Mouse (Mus musculus) kidney, embryonic 16.5 days (tissue): Measurements from ENCODE around the gene Cnmd. TPM values are rescaled to one million over a fixed set of nuclear protein-coding genes. Genes with fewer than 3 reads are reported as not detected.

Experiments used
- ATAC-seq: fragments of 200-750 bp; cut with Nextera tagmentation; 2 replicates; pipeline ENCODE4 v1.8.0; 2017; ENCODE audit warnings: moderate TSS enrichment; ENCODE audit not compliant: low FRiP score, low TSS enrichment
- H3K27ac ChIP-seq: fragments of 300-500 bp; sonication (generic); 2 replicates; pipeline ENCODE4 v1.5.1; 2014; ENCODE audit warnings: low read length
- H3K27me3 ChIP-seq: fragments of 300-500 bp; sonication (generic); 2 replicates; pipeline ENCODE4 v1.6.1; 2014; ENCODE audit warnings: low read length, control low read depth, mixed read lengths; ENCODE audit not compliant: insufficient read depth
- H3K36me3 ChIP-seq: fragments of 300-500 bp; sonication (generic); 2 replicates; pipeline ENCODE4 v1.6.1; 2014; ENCODE audit warnings: low read length, control low read depth, mixed read lengths; ENCODE audit not compliant: insufficient read depth
- H3K4me1 ChIP-seq: fragments of 300-500 bp; sonication (generic); 2 replicates; pipeline ENCODE4 v1.6.1; 2014; ENCODE audit warnings: low read length, control low read depth, mixed read lengths; ENCODE audit not compliant: insufficient read depth
- H3K4me2 ChIP-seq: fragments of 300-500 bp; sonication (generic); replicated peaks from 2 replicates; pipeline ENCODE4 v1.6.1; 2014; ENCODE audit warnings: low read depth, low read length
- H3K4me3 ChIP-seq: fragments of 300-500 bp; sonication (generic); 2 replicates; pipeline ENCODE4 v1.5.1; 2014; ENCODE audit warnings: mild to moderate bottlenecking, low read length
- H3K9ac ChIP-seq: fragments of 300-500 bp; sonication (generic); replicated peaks from 2 replicates; pipeline ENCODE4 v1.6.1; 2014; ENCODE audit warnings: low read length
- H3K9me3 ChIP-seq: fragments of 300-500 bp; sonication (generic); 2 replicates; pipeline ENCODE4 v1.6.1; 2016; ENCODE audit warnings: low read length, control low read depth
- WGBS: fragments of 180-500 bp; shearing (Covaris S2); extraction: QIAGEN DNeasy Blood & Tissue Kit; methylation state at CpG from one replicate; pipeline ENCODE4 v1.1.7; 2014; 5-methylcytosine and 5-hydroxymethylcytosine counted together
- polyA plus RNA-seq: library from polyadenylated mRNA; unstranded; fragments of >200 nt; fragmentation: Nextera tagmentation; extraction: Ambion mirVana; gene quantifications from 2 replicates; pipeline ENCODE4 v1.2.1, GENCODE M21; 2015

Cnmd gene
- 2.0 and 2.6 TPM in 2 replicates for polyA plus RNA-seq

DNA sequence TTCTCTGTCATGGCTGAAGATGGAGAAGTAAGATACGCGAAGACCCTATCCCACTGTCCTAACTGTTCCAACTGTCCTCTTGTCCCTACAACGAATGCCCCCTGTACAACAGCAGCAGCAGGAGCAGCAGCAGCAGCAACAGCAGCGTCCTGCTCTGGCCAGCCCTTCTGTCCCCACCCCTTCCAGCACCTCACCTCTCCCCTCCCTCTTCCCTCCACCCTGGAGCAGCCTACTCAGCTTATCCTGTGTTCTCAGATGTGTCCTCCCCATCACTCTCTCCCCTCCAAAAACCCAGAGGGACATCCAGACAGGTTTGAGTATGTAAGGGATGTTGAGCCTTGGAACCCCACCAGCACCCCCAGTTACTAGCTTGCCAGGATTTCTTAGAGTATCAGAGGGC, at the start of gene Cnmd:
Gene Cnmd, minus strand, starts transcription at position 170 of the 400 bp plus-strand sequence.
- ATAC-seq = no peak
- Histone ChIP-seq H3K36me3 (no peaks in the 10 kb centered on the region), H3K4me1 (peaks cover 12% of the 10 kb centered on the region; the same call in 1 of the 2 replicates), H3K4me3 (peak within 1 kb of the TSS; percentile 33), H3K9ac (peak within 1 kb of the TSS; percentile 31), H3K4me2 (peak within 1 kb of the TSS; percentile 51), H3K9me3 (no peaks in the 10 kb centered on the region), H3K27me3 (0 out of 2 replicates have a peak, but pooled peaks cover 3% of the 10 kb centered on the region), H3K27ac (no peak within 1 kb of the TSS)
- WGBS = 62% methylated on average over 4 of the region's 4 CpGs

DNA sequence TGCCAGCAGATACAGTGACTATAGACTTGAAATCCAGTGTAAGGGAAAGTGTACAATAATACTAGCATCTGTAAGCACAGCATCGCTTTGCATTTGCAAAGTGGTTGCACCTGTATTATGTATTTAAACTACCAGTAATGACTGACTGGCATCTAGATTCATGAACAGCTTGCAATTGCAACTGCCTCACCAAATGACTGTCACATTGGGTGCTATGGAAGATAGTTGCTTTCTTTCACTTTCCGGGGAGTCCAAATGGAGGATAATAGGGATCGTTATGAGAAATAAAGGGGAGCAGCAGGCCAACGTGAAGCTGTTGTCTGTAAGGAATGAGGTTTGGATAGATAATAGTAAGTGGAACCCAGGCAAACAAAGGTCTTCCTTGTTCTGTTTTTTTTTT, 49.3 kb upstream of the Cnmd start:
- H3K27me3 ChIP-seq = no peaks in the 10 kb centered on the region
- no peak overlapping the region for H3K4me2 ChIP-seq
- WGBS = 74% methylated on average over 4 of the region's 4 CpGs
- no peak overlapping the region for H3K9ac ChIP-seq
- H3K4me1 ChIP-seq = no peaks in the 10 kb centered on the region
- no peak for ATAC-seq
- no peak overlapping the region for H3K27ac ChIP-seq
- H3K36me3 ChIP-seq = no peaks in the 10 kb centered on the region
- H3K4me3 ChIP-seq = no peak overlapping the region
- H3K9me3 ChIP-seq = no peaks in the 10 kb centered on the region

DNA sequence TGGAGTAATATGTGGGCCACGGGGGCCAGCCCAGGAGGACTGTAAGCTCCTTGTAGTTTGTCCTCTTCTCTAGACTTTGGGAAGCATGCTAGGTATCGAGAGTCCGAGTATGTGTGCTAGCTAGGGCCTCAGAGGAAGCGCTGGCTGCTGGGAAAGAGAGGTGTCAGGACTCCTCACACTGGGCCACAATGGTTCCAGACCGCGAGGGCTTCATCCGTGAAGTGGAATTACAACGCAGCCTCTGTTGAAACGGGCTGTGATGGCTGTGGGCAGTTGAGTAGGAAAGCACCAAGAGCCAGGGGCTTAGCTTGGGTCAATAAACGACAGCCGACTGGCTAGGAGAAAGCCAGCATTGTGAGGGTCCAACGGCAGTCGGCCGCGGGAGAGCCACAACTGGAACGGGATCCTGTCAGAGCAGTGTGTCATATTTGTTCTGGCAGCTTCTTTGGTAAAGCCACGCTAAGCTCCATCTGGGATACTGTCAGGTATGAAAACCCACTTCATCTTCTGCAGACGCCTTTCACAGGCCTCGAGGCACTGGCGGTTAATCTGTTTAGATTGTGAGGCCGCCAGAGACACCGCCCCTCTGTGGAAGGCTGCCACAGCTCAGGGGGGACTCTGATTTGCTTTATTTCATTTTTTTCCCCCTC, 41.7 kb upstream of the Cnmd start:
- no peaks in the 10 kb centered on the region for H3K36me3 ChIP-seq
- H3K9me3 ChIP-seq = no peaks in the 10 kb centered on the region
- H3K4me1 ChIP-seq = no peaks in the 10 kb centered on the region

DNA sequence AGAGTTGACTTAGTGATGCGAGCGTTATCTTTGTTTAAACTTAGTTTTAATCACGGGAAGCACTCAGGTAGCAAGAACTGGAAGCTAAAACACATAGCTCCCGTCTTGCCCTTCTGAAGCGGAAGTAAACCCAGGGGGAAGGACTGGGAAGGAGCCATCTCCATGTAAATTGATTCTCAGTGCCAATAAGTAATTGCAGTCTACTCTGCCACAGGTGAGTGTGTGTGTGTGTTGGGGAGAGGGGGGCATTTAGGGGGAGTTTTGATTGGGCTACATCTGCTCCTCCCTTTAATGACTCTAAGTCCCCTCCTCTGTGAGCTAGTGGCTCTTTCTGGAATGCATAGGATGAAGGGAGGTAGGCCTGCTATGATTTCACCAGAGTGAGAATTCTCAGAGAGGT, 39.6 kb upstream of the Cnmd start:
- Histone ChIP-seq H3K9me3 (no peaks in the 10 kb centered on the region), H3K4me1 (no peaks in the 10 kb centered on the region), H3K36me3 (no peaks in the 10 kb centered on the region), H3K27ac (no peak overlapping the region), H3K9ac (no peak overlapping the region), H3K4me2 (no peak overlapping the region), H3K27me3 (no peaks in the 10 kb centered on the region), H3K4me3 (no peak overlapping the region)
- WGBS = 55% methylated on average over 5 of the region's 5 CpGs
- ATAC-seq = no peak

More for the DNA sequence above, 41.7 kb upstream of the Cnmd start:
- no peak for ATAC-seq
- no peak overlapping the region for H3K27ac ChIP-seq
- H3K27me3 ChIP-seq = no peaks in the 10 kb centered on the region
- no peak overlapping the region for H3K4me2 ChIP-seq
- no peak overlapping the region for H3K9ac ChIP-seq
- 84% methylated on average over 22 of the region's 22 CpGs for WGBS
- H3K4me3 ChIP-seq = no peak overlapping the region

DNA sequence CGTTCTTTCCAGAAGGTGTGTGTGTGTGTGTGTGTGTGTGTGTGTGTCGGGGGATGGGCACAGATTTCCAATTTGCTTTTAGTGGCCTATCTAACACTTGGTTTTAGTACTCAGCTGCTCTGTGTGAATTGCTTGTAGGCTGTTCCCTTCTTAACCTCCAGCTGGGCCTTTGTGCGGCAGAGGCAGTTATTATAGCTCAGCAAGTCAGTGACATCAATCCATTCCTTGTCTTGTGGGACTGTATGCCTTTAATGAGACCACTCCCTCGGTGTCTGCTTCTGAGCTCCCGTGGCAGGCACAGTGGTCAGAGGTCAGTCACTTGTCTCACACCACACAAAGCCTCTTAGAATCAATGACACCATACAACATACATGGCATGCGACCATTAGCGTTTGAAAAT, 39.1 kb upstream of the Cnmd start:
- ATAC-seq = no peak
- Histone ChIP-seq H3K27ac (no peak overlapping the region), H3K4me2 (no peak overlapping the region), H3K9me3 (no peaks in the 10 kb centered on the region), H3K4me3 (no peak overlapping the region), H3K9ac (no peak overlapping the region), H3K27me3 (no peaks in the 10 kb centered on the region), H3K36me3 (no peaks in the 10 kb centered on the region), H3K4me1 (no peaks in the 10 kb centered on the region)
- WGBS = 47% methylated on average over 7 of the region's 7 CpGs

DNA sequence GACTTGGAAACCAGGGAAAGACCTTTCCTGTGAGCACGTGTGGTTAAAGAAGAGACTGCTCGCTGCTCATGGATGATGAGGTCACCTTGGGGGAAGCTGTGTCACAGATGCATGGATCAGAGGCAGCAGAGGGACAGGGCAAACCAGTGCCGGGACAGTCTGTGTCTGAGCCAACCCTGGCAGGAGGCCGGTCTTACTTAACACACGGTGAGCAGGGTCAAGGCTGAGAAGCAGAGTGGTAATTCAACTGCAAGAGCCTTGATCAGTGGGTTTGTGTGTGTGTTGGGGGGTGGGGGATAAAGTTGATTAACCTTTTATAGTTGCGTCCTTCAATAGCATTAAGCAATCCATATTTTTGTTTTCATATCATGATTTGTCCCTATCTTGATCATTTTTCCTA, 37.4 kb upstream of the Cnmd start:
- Histone ChIP-seq H3K36me3 (no peaks in the 10 kb centered on the region), H3K4me2 (no peak overlapping the region), H3K9ac (no peak overlapping the region), H3K4me3 (no peak overlapping the region), H3K27ac (no peak overlapping the region), H3K9me3 (no peaks in the 10 kb centered on the region), H3K4me1 (no peaks in the 10 kb centered on the region), H3K27me3 (no peaks in the 10 kb centered on the region)
- 56% methylated on average over 6 of the region's 6 CpGs for WGBS
- ATAC-seq = no peak

DNA sequence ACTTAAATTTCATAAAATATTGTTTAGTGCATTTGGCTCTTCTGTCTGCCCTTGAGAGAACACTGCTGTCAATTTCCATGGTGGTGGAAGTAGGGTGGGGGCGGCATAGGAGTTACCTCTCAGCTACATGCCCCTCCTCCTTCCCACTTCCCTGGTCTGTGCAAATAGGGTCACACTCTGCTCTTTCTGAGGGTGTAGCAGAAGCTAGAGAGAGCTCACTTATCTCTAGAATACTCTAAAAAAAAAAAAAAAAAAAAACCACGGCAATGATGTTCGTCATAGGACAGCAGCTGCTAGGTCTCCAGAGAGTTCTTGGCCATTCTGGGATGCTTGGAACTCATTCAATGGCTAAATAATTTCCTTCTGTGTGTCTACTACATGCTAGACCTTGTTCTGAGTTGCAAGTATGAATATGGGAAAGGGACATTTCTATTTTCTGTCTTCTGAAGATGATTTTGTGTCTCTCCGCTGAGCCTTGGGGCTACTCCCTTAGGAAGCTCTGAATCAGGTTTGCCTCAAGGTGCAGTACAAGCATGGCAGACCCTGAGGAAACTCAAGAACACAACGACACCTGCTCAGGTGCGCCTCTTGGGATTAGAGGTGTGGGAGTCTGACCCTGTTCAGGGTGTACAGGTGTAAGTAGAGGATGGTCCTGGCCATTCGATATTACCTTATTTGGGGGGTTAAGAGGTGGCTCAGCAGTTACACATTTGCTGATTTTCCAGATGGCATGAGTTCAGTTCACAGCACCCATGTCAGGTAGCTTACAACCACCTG, 28.3 kb upstream of the Cnmd start:
- Histone ChIP-seq H3K4me2 (no peak overlapping the region), H3K9me3 (no peaks in the 10 kb centered on the region), H3K4me3 (no peak overlapping the region), H3K4me1 (no peaks in the 10 kb centered on the region), H3K36me3 (no peaks in the 10 kb centered on the region), H3K27ac (no peak overlapping the region), H3K9ac (no peak overlapping the region), H3K27me3 (no peaks in the 10 kb centered on the region)
- no peak for ATAC-seq
- 91% methylated on average over 7 of the region's 7 CpGs for WGBS

DNA sequence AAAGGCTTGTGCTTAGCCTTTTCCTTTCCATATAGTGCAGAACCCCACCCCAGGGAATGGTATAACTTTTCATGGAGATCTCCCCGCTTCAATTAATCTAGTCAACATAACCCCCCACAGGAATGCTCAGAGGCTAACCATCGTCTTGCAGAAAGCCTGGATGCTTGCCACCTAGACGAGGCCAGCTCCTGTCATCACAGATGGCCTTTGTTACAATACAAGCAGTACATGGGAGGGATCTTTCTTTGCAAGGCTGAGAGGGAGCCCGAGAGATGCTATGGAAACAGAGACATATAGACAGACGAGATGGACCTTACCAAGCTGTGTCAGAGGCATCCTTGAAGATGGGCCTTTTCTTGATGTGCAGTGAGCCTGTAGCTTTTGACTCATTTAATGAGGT, 18.7 kb upstream of the Cnmd start:
- ATAC-seq = no peak
- WGBS = 61% methylated on average over 5 of the region's 5 CpGs
- no peak overlapping the region for H3K9ac ChIP-seq

DNA sequence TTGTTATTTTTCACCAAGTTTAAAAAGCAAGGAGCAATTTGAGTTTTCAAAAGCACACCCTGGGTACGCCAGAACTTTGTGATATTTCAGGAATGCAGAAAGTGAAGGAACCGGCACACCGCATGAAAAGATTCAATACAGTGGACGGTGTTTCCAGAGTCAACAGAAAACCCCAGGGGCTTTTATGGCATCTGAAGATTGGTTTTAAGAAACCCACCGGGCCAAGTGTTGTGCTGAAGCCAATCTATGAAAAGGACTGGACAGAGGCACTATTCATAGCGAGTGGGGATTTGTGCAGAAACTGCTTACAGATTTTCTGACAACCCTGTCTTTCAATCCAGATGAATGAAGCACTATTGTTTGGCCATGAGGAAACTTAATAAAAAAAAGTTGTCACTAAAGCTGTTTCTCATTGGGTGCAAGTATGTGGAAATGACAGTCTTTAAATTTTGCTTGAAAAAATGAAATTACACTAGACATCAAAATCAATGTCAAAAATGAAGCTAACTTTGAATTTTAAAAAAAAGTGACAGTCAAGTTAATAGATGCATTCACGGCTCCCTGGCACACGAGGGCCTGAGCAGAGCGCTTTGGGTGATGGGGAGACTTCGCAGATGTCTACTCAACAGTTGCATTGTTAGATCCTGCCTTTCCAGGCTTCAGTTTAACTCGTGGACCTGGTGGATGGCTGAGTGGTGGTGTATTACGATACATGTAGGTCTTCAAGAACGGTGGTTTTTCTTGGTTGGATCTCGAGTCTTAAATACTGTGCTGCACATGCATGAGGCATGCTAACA, 16.1 kb upstream of the Cnmd start:
- H3K36me3 ChIP-seq = no peaks in the 10 kb centered on the region
- H3K4me1 ChIP-seq = 0 out of 2 replicates have a peak, but pooled peaks cover 4% of the 10 kb centered on the region
- WGBS = 70% methylated on average over 14 of the region's 14 CpGs
- H3K27me3 ChIP-seq = no peaks in the 10 kb centered on the region
- no peak overlapping the region for H3K4me3 ChIP-seq
- no peak overlapping the region for H3K9ac ChIP-seq
- H3K4me2 ChIP-seq = no peak overlapping the region
- no peak overlapping the region for H3K27ac ChIP-seq
- H3K9me3 ChIP-seq = no peaks in the 10 kb centered on the region
- ATAC-seq = no peak

More for the DNA sequence above, 18.7 kb upstream of the Cnmd start:
- no peak overlapping the region for H3K4me2 ChIP-seq
- H3K27me3 ChIP-seq = no peaks in the 10 kb centered on the region
- H3K27ac ChIP-seq = no peak overlapping the region
- no peaks in the 10 kb centered on the region for H3K9me3 ChIP-seq
- H3K36me3 ChIP-seq = no peaks in the 10 kb centered on the region
- no peak overlapping the region for H3K4me3 ChIP-seq
- 0 out of 2 replicates have a peak, but pooled peaks cover 4% of the 10 kb centered on the region for H3K4me1 ChIP-seq
